Mouse (Mus musculus) hindbrain, embryonic 16.5 days (tissue): ENCODE data around the gene Thoc3. TPM values are rescaled to one million over a fixed set of nuclear protein-coding genes. Genes with fewer than 3 reads are reported as not detected.

Experiments used
- polyA plus RNA-seq: library from polyadenylated mRNA; unstranded; fragments of >200 nt; fragmentation: Nextera tagmentation; extraction: Ambion mirVana; gene quantifications from 2 replicates; pipeline ENCODE4 v1.2.1, GENCODE M21; 2015

Gene Thoc3
- polyA plus RNA-seq, 1 experiment from 2014 or later = 93.8 TPM

Other genes with a start within 250 kb of the Thoc3 start
- 36.6 and 41.9 TPM in 2 replicates for gene Cplx2, start 97.5 kb downstream of the Thoc3 start, polyA plus RNA-seq
- gene Simc1, start 34.9 kb upstream of the Thoc3 start, polyA plus RNA-seq = 20.4 and 23.7 TPM in 2 replicates
- 268 and 272 TPM in 2 replicates for gene 4833439L19Rik, start 96.6 kb upstream of the Thoc3 start, polyA plus RNA-seq
- gene Arl10, start 106.2 kb upstream of the Thoc3 start, polyA plus RNA-seq = 96.9 and 100 TPM in 2 replicates
- gene Nop16, start 121.2 kb upstream of the Thoc3 start, polyA plus RNA-seq = 64.7 and 69.1 TPM in 2 replicates
- gene Higd2a, start 121.4 kb upstream of the Thoc3 start, polyA plus RNA-seq = 253 and 288 TPM in 2 replicates
- 244 and 276 TPM in 2 replicates for gene Cltb, start 142.5 kb upstream of the Thoc3 start, polyA plus RNA-seq
- gene Faf2, start 152.9 kb upstream of the Thoc3 start, polyA plus RNA-seq = 61.9 and 64.7 TPM in 2 replicates
- 56.4 and 64.8 TPM in 2 replicates for gene Rnf44, start 225.1 kb upstream of the Thoc3 start, polyA plus RNA-seq
- 0.16 and 0.21 TPM in 2 replicates for gene Cdhr2, start 232.6 kb upstream of the Thoc3 start, polyA plus RNA-seq